Mouse (Mus musculus) urinary bladder, adult 18-20 months (tissue): ENCODE measurements around the gene Sptb.

Experiments
- DNase-seq, 2 experiments: peaks; one replicate each; pipeline ENCODE4 v3.0.0; 2022; ENCODE audit warnings: low spot score in 2 of 2, mixed read lengths in 2 of 2

Sptb gene

GRCm38 (mm10) chr12:76608241-76608640 is 102.1 kb downstream of the Sptb start:
- no peak for DNase-seq

GRCm38 (mm10) chr12:76605837-76606236 is 104.5 kb downstream of the Sptb start:
- no peak for DNase-seq

DNA sequence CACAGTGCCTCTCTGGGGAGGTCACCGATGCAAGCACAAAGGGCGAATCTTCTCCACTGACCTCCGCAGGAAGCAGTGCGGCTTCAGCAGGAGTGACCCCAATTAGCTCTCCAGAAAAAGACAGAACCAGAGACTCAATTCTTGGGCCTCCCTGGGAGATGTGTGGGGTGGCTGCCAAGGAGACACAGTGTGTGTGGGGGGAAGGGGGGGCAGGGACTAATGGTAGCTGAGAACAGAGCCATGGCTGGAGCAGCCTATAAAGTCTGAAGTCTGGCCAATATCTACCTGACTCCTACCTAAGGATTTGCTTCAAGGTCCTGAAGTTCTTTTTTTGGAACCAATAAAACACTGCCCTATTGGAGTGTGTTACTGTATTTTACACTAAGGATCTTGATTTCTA is 105.8 kb downstream of the Sptb start:
- DNase-seq: no peak

GRCm38 (mm10) chr12:76603779-76604178 is 106.6 kb downstream of the Sptb start:
- no peak for DNase-seq

DNA sequence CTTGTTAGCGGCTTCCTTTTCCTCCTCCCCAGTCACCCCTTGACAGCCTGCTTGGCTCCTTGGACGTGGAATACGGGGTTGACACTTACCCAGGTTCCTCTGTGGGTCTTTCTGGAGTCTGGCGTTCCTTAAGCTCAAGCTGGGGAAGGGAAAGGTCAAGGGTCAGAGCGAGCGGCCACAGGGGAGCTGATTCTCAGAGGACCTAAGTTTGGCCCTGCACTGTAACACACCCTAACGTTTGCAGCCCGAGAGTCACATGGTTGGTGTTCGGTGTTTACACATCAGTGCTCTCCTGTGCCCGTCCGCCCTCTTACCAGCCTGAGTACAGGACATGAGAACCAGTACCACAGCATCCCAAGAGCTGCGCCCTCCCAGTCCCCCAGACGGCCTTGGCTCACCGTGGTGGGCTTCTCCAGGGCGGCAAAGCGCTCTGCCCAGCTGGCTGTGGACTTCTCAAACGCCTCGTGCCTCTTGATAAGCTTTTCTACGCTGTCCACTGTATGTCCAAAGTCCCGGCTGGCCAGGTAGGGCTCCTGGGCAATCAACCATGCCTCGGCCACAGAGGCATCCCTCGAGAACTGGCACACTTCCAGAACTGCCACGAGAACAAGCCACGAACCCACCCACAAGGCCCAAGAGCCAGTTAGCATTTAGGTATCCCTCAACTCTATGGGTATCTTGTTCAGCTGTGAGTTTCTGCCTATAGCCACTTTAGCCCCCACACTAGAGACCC is 112.0 kb downstream of the Sptb start:
- no peak for DNase-seq

- DNase-seq: no peak
Measured at GRCm38 (mm10) chr12:76597577-76598100, 112.7 kb downstream of the Sptb start.

GRCm38 (mm10) chr12:76596292-76597023 is 113.9 kb downstream of the Sptb start:
- peak; percentile 51 to 64 for DNase-seq

DNA sequence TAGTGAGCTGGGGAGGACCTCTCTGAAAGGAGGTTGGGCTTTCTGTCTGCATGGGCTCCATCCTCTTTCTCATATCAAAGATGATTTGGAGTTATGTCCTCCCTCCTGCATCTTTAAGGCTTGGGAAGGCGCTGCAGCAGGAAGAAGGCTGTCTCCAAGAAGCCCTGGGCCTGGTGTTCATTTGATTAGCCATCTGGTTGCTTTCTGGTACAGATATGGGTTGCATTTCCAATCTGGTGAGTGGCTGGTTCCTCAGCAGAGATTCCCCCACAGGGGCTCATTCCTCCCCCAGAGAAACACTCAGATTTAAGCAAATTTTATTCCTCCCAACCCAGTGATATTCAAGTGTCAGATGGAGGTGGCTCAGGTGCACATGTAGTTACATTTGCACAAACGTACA is 114.5 kb downstream of the Sptb start:
- DNase-seq: no peak

- DNase-seq: no peak
Measured at GRCm38 (mm10) chr12:76594556-76594955, 115.8 kb downstream of the Sptb start.

- DNase-seq: peak; percentile 65 to 92
Measured at GRCm38 (mm10) chr12:76593839-76594322, 116.5 kb downstream of the Sptb start.

DNA sequence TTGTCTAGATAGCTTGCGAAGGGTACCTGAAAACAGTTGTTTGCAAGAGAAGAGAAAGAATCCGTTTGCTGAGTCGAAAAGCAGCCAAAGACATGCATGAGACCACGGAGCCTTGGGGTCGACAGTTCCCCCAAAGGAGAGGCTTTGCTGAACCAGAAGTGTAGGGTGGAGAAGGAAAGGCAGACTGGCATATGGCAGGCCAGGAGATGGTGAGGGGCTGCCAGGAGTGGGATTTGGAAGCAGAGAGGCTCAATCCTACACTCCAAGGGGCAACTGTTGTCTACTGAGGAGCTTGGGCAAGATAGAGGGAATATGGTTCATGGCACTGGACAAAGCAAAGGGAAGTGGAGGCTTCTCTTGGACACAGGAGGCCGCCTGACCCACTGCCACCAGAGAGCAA is 117.1 kb downstream of the Sptb start:
- no peak for DNase-seq

GRCm38 (mm10) chr12:76592213-76592612 is 118.1 kb downstream of the Sptb start:
- no peak for DNase-seq

GRCm38 (mm10) chr12:76591037-76591436 is 119.3 kb downstream of the Sptb start:
- DNase-seq: no peak

DNA sequence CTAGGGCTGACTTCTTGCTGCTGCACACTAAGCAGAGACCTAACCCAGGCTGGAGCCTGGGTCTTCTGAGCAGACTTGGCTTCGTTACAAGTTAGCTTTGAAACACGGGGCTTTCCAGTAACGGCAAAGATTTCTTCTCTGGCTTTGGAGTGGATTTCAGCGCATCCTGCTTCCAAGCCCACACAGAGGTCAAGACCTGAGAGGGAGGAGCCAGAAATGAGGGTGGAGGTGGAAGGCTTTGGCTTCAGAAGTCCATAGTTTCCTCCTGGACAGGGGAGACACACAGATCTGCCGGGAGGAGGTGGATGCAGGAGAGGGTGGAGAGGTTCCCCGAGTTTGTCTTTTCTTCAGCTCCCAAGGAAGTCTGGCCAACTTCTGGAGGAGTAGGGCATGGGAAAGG is 120.8 kb downstream of the Sptb start:
- DNase-seq: peak in 1 of 2 experiments; percentile 48

DNA sequence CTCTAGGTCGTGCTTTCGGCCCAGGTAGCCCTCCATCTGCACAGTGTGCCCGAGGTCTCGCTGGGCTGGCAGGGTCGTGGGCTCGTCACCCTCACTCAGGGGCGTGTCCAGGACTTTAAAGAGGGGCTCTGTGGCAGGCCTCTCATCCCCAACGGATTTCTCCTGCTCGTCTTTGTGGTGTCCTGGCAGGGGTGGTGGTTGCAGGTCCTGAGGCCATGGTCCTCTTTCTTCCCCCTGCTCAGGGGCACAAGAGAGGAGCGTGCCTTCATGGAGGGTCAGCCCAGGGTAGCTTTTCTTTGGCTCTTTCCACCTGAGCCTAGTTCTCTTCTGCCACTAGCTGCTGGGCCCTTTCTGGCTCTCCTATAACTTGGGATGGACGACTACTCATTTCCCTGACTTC is 123.0 kb downstream of the Sptb start:
- DNase-seq: no peak

DNA sequence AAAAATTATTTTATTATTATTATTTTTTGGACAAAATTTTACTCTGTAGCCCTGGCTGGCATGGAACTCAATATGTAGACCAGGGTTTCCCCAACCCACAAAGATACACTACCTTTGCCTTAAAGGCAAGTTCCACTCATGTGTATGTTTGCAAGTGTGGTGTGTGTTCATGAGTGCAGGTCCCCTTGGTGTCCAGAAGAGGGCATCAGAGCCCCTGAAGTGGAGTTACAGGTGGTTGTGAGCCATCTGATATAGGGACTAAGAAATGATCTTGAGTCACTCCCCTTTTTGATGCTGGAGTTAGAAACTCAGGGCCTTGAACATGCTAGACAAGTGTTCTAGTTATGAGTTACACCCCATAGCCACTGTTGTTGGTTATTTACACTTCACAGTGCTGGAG is 125.3 kb downstream of the Sptb start:
- DNase-seq: no peak

DNA sequence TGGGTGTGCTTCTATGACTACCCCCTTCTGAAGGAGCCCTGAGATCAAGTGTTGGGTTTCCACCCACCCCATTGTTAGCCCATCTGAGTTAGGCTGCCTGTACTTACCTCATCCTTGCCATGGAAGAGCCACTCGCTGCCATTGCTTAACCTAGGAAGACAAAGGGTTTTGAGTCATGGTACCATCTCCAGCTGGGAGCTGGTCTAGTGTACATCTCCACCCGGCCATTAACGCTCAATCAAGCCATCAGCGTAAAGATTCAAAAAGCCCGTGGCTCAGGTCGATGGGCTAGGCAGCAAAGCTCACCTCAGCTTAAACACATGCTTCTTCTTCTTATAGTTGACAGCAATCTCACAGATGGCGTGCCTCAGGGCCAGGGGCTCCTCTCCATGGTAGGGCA is 126.9 kb downstream of the Sptb start:
- no peak for DNase-seq

DNA sequence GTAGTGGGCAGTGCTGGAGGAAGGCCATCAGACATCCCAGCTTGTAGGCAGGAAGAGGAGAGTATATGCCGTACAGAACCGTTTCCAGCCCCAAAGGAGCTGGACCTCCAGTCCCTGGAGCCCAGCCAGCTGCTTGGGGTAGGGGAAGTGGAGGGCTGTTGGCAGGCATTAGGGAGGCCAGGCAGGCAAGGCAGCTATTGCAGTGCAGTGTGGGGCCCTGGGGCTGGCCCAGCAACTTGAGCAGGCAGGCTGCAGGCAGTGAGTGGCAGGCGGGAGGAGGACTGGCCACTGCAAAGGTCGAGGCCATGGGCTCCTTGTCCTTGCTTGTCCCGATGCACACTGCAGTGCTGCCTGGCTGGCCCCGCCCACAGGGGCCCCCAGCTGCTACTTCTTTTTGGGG is 127.5 kb downstream of the Sptb start:
- no peak for DNase-seq

DNA sequence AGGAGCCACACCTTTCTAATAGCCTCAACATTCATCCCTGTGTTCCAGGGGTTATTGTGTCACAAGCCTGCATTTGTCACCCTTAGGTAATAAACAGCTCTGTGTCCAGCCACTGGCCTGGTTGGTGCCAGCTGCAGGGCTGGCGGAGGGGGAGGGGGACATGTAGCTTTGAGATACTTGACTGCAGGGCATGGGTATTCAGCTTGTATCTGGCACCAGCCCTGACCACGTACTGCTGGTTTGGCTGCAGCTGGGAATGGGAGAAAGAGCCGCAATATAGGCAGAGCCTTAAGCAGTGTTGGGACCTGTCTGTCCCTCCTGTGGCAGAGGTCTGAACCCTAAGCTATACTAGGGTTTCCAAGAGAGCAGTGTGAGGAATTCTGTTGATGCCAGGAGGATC is 128.2 kb downstream of the Sptb start:
- DNase-seq: no peak

GRCm38 (mm10) chr12:76579806-76580205 is 130.5 kb downstream of the Sptb start:
- no peak for DNase-seq

- no peak for DNase-seq
Measured at GRCm38 (mm10) chr12:76578465-76578864, 131.9 kb downstream of the Sptb start.

- no peak for DNase-seq
Measured at GRCm38 (mm10) chr12:76577858-76578257, 132.5 kb downstream of the Sptb start.

- no peak for DNase-seq
Measured at GRCm38 (mm10) chr12:76576806-76577205, 133.5 kb downstream of the Sptb start.
